Mouse (Mus musculus): Measurements from ENCODE around the gene Anapc7. TPM values are rescaled to one million over a fixed set of nuclear protein-coding genes. Genes with fewer than 3 reads are reported as not detected.
"Not testable (repeated sequence)": the region's sequence is repeated elsewhere in the genome, so short reads cannot be mapped to it uniquely, and the experiment has no call there.

Anapc7 gene
- total RNA-seq, 4 experiments from 2014 or later, result 14.3 to 16.8 (median 15.2) TPM

DNA sequence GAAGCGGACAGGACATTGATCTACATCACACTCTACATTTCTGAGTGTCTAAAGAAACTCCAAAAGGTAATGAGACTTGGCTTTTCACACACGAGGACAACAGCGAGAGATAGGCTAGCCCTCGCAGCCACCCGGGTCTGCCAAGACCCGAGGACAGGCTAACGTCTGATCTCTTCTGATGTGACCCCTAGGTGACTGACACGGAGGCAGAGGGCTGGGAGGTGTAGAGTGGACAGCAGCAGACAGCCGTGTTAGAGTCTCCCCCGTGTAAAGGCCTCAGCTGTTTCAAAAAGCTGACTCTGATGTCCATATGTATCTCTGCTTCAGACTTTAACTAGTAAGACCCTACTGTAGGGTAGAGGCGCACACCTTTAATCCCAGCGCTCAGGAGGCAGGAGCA, 18.1 kb upstream of the Anapc7 start:
- DNase-seq (ENCODE audit: low spot score in 2 of 2), result no peak

GRCm38 (mm10) chr5:122405537-122405936, 16.0 kb upstream of the Anapc7 start:
- no peak for DNase-seq (ENCODE audit: low spot score in 2 of 2)

- no peak for DNase-seq (ENCODE audit: low spot score in 2 of 2)
Observed at GRCm38 (mm10) chr5:122409692-122410645, 11.5 kb upstream of the Anapc7 start.

GRCm38 (mm10) chr5:122411892-122412291, 9.6 kb upstream of the Anapc7 start:
- DNase-seq (ENCODE audit: low spot score in 2 of 2), result no peak

- DNase-seq (ENCODE audit: low spot score in 2 of 2), result no peak
Observed at GRCm38 (mm10) chr5:122412826-122413225, 8.7 kb upstream of the Anapc7 start.

GRCm38 (mm10) chr5:122414351-122414750, 7.1 kb upstream of the Anapc7 start:
- DNase-seq (ENCODE audit: low spot score in 2 of 2), result no peak

GRCm38 (mm10) chr5:122415465-122415864, 6.0 kb upstream of the Anapc7 start:
- DNase-seq (ENCODE audit: low spot score in 2 of 2), result no peak

GRCm38 (mm10) chr5:122420676-122421075, 817 bp upstream of the Anapc7 start:
- not testable (repeated sequence) for DNase-seq (ENCODE audit: low spot score in 2 of 2)

GRCm38 (mm10) chr5:122422071-122422964, 825 bp downstream of the Anapc7 start:
- DNase-seq (ENCODE audit: low spot score in 2 of 2), result peak; percentile 76 to 83

DNA sequence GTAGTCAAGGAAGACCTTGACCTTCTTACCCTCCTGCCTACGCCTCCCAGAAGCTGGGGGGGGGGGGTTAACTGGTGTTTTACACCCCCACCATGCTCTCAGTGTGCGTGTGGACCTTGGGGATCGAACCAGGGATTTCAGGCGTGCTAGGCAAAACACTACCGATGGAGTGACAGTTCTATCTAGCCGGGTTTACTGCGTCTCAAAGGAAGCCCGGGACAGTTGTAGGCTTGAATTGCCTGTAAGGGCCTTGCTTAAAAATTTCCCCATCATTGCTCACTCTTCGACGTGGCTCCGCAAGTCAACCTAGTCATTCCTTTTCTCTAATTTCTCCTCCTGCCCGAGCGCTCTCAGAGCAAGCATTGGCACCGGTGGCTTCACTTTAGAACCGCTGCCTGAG, 1.6 kb downstream of the Anapc7 start:
- no peak for DNase-seq (ENCODE audit: low spot score in 2 of 2)

DNA sequence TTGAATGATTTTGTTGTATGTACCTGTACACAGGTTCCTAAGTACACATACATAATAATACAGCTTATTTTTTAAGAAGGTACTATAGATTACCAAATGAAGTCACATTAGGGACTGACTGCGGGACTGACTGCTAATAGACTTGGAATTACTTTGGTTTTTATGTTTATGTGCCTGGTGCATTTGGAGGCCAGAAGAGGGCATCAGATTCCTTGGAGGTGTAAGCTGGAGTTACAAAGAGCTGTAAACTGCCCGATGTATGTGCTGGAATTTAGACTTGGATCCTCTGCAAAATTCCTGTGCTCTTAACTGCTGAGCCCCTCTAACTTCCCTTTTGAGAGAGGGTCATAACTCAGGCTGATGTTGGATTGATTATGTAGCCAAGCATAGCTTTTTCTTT, 4.1 kb downstream of the Anapc7 start:
- no peak for DNase-seq (ENCODE audit: low spot score in 2 of 2)

- DNase-seq (ENCODE audit: low spot score in 2 of 2), result no peak
Observed at GRCm38 (mm10) chr5:122430036-122430775, 8.7 kb downstream of the Anapc7 start.

GRCm38 (mm10) chr5:122431221-122431620, 9.7 kb downstream of the Anapc7 start:
- no peak for DNase-seq (ENCODE audit: low spot score in 2 of 2)

GRCm38 (mm10) chr5:122434541-122434940, 13.0 kb downstream of the Anapc7 start:
- no peak for DNase-seq (ENCODE audit: low spot score in 2 of 2)

- DNase-seq (ENCODE audit: low spot score in 2 of 2), result no peak
Observed at GRCm38 (mm10) chr5:122439400-122440094, 18.1 kb downstream of the Anapc7 start.

DNA sequence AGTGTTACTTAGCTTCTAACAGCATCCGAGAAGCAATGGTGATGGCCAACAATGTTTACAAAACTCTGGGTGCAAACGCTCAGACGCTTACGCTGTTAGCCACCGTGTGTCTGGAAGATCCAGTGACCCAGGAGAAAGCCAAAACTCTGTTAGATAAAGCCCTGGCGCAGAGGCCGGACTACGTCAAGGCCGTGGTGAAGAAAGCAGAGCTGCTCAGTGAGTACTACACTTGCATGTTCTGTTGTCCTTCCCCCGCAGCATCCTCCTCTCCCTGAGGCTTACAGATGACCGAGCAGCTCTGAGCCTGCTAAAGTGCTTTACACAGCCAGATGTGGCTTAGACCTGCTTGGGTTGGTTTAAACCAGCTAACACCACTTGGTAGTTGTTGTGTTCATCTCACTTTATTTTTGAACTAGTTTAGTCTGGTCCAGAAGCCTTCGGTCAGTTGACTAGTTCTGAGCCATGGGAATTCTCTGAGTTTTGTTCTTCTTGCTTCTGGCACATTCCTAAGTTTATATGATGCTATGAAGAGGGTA, 18.7 kb downstream of the Anapc7 start:
- no peak for DNase-seq (ENCODE audit: low spot score in 2 of 2)

GRCm38 (mm10) chr5:122444492-122444891, 23.0 kb downstream of the Anapc7 start:
- DNase-seq (ENCODE audit: low spot score in 2 of 2), result no peak

DNA sequence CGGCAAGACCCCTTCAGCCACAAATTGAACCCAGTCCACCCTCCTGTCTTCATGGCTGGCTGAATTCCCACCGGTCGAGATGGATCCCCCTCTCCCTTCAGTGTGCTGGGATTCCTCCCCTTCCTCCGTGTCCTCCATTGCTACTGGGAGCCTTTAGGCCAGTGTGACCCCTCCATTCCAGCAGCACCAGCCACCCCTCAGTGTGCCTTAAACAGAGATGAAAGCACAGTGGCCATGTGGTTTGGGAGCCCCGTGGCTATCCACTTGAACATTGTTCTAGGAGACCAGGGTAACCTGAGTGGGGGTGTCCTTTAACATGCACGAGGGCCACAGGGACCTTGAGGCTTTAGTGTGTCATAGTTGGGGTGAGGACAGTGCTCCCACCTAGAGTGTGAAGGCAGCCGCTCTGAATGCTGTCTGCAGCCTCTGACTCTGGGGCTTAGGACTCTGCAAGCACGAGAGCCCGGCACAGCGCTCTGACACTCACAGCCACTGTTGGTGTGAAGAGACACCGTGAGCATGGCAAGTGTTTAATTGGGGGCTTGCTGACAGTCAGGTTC, 23.6 kb downstream of the Anapc7 start:
- no peak for DNase-seq (ENCODE audit: low spot score in 2 of 2)

GRCm38 (mm10) chr5:122447857-122448256, 26.4 kb downstream of the Anapc7 start:
- no peak for DNase-seq (ENCODE audit: low spot score in 2 of 2)

DNA sequence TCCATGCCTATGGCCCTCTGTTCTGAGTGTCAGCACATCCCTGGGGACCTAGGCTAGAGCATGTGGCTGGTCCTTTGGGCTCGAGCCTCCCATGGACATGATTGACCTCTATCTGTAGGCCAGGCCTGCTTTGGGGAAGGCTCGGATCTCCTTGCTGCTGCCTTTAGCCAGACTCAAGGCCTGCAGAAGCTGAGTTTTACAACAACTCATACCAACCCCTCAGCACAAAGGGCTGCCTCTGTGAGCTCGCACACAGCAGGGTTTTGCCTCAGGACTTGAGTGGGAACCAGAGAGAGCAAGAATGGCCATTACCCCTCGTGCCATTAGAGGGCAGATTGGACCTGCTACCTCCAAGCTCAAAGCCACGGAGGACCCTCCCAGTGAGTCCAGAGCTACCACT, 27.4 kb downstream of the Anapc7 start:
- no peak for DNase-seq (ENCODE audit: low spot score in 2 of 2)
